Mouse (Mus musculus): ENCODE results near the gene Usp12.
A peak's percentile ranks its signal among the peaks of the same experiment; 100 is the strongest.

Gene Usp12

DNA sequence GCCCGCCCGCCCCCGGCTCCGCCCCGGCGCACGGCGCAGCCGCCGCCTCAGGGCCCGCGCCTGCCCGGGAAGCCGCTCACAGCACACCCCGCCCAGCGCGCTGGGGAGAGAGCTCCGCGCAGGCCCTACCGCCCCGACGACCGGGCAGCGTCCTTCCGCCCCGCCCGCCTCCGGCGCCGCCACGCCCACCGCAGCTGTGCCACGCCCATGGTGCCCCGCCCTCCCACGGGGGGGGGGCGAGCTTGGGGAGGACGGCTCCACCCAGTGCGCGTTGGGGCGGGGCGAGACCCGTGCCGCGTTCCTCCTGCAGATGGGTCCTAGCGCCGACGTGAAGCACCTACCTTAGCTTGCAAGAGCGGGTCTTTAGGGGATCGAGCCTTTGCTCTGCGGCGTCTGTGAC lies at the start of gene Usp12:
Usp12 (minus strand) TSS at position 154 of the 400 bp plus-strand sequence.
- peak; percentile 99 for DNase-seq (ENCODE audit: inconsistent ontology term)

- DNase-seq (ENCODE audit: inconsistent ontology term): no peak
Observed at GRCm38 (mm10) chr5:146844301-146844941, 49.6 kb upstream of the Usp12 start.

GRCm38 (mm10) chr5:146841996-146842395 lies 47.2 kb upstream of the Usp12 start:
- DNase-seq (ENCODE audit: inconsistent ontology term): no peak

DNA sequence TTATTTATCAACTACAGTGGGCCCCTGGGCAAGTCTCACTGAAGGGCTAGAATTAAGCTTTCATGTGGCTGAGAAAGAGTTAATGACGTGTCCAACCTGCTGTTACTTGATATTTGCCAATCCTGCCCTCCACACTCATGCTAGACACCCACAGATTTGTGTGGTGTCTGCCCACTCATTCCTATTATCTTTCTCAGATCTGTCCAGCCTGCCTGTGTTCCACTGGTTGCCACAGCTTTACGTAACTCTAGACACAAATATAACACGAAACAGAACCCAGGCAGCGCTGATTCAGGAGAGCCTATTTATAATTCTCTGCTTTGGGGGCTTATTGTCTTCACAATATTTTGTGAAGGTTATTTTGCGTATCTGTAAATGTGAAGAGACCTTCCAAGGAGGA lies 46.5 kb upstream of the Usp12 start:
- DNase-seq (ENCODE audit: inconsistent ontology term): no peak

- DNase-seq (ENCODE audit: inconsistent ontology term): no peak
Observed at GRCm38 (mm10) chr5:146840422-146840821, 45.6 kb upstream of the Usp12 start.

DNA sequence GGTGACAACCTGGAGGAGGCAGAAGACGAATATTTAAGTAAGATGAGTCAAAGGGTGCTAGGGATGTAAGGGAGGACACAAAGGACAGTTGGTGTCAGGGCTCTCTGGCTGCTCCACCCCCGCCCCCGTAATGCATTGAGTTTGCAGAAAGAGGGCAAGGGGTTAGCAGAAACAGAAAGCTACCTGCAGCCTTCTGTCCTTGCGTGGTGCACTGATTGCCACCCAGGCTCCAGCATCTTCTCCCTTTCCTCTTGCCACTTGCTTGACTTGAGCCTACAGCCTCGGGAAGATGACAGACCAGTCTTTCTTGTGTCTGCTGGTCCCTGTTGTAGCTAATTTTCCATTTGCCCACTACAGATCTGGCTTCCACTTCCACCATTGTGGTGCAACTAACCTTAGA lies 45.0 kb upstream of the Usp12 start:
- DNase-seq (ENCODE audit: inconsistent ontology term): no peak

DNA sequence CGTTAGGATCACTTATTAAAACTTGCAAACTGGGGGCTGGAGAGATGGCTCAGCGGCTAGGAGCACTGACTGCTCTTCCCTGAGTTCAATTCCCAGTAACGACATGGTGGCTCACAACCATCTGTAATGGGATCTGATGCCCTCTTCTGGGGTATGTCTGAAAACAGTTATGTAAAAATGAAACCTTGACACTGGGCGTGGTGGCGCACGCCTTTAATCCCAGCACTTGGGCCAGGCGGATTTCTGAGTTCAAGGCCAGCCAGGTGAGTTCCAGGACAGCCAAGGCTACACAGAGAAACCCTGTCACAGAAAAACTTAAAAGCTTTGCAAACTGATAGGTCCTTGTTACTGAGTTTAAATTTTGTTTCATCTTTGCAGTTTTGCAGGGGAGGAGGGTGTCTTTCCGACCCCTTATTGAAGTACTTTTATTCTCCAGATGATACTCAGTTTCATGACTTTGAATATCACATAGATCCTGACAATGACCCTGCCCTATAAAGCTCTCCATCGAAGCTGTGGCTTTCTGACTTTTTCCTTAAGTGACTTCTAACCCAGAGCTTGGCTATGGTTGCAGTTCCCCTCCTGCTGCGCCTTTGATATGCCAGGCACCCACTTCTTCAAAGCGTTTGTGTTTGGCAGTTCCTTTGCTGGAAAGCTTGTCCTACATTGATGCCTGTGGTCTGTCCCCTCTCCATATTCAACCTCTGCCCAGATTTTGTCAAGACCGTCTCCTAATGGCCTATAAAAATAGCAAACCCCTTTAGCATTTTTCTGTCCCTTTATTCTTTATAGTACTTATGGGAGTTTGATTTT lies 44.2 kb upstream of the Usp12 start:
- no peak for DNase-seq (ENCODE audit: inconsistent ontology term)

DNA sequence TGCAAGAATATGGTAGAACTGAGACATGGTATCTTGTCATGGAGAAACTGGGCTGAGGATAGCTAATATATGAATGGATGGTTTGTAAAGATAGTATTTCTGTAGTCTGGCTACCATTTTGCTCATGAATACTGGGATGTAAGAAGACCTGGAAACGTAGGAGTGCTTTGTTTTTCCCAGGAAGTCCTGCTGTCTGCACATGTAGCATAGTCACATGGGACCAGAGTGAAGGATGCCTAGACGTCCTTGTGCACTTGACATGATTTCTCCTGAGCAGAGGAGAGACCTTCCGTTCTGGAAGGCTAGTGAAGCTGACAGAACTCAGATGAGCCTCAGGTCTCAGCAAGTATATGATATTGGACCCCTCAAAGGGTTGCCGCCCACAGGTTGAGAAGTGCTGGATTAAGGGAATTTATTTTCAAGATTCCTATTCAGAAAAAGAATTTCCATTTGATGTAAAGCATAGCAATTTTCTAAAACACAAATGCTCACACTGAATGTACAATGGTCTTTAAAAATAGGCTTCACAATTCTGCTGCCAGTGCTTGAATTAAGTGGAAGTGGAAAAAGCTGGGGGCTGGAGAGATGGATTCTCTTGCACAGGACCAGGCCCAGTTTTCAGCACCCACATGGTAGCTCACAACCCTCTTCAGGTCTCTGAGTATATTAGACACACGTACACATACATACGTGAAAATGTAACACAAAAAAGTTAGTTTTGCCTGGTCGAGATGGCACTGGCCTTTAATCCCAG lies 43.3 kb upstream of the Usp12 start:
- no peak for DNase-seq (ENCODE audit: inconsistent ontology term)

GRCm38 (mm10) chr5:146834959-146835358 lies 40.2 kb upstream of the Usp12 start:
- DNase-seq (ENCODE audit: inconsistent ontology term): no peak

- no peak for DNase-seq (ENCODE audit: inconsistent ontology term)
Observed at GRCm38 (mm10) chr5:146833673-146834201, 38.9 kb upstream of the Usp12 start.

GRCm38 (mm10) chr5:146832769-146833448 lies 38.1 kb upstream of the Usp12 start, which contains the start of gene Rpl21:
Gene Rpl21 (plus strand): TSS chr5:146832890.
- peak; percentile 96 for DNase-seq (ENCODE audit: inconsistent ontology term)

GRCm38 (mm10) chr5:146832435-146832768 lies 37.6 kb upstream of the Usp12 start:
- no peak for DNase-seq (ENCODE audit: inconsistent ontology term)

DNA sequence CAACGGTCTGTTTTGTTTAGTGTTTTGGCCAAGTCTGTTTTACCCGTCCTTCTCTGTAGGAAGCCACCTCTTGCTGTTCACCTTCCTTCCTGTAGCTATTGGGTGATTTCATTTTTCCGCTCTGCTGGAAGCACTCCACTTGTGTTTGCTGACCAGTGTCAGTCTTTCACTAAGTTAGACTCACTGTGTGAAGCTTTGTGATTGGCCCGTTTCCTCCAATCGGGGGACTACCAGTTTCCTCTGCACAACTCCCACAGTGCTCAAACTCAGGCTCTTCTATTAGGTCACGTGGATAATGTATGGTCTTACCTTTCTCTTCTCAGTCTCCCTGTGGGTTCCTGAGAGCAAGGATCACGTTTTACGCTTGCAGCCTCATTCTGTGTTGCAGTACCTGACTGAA lies 34.7 kb upstream of the Usp12 start:
- DNase-seq (ENCODE audit: inconsistent ontology term): no peak

DNA sequence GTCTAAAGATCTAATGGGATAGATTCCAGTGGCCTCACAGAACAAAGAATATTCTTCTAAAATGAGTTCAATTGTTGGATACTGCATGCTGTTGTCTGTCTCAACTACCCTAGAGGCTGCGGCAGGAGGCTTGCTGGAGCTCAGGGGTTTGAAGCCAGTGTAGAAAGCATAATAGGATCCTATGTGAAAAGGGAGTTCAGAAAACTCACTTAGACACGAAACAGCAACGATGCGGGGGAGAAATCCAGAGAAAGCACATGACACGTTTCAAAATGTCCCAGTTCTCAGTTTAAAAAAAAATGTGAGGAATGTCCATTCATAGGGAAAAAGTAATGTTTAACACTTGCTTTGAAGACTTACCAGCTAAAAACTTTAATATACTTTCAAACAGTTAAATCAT lies 28.2 kb upstream of the Usp12 start:
- no peak for DNase-seq (ENCODE audit: inconsistent ontology term)

- DNase-seq (ENCODE audit: inconsistent ontology term): no peak
Observed at GRCm38 (mm10) chr5:146818906-146819623, 24.3 kb upstream of the Usp12 start.

GRCm38 (mm10) chr5:146817583-146817982 lies 22.8 kb upstream of the Usp12 start:
- no peak for DNase-seq (ENCODE audit: inconsistent ontology term)

DNA sequence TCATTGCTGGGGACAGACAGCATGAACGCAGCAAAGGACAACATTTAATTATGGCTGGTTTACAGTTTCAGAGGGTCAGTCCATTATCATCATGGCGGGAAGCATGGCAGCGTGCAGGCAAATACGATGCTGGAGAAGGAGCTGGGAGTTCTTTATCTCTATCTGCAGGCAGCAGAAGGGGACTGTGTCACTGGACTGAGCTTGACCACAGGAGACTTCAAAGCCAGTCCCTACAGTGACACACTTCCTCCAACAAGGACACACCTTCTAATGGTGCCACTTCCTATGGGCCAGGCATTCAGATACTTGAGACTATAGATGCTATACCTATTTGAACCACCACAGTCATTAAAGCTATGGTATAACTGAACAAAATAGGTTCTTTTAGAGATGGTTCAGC lies 20.6 kb upstream of the Usp12 start:
- DNase-seq (ENCODE audit: inconsistent ontology term): no peak

DNA sequence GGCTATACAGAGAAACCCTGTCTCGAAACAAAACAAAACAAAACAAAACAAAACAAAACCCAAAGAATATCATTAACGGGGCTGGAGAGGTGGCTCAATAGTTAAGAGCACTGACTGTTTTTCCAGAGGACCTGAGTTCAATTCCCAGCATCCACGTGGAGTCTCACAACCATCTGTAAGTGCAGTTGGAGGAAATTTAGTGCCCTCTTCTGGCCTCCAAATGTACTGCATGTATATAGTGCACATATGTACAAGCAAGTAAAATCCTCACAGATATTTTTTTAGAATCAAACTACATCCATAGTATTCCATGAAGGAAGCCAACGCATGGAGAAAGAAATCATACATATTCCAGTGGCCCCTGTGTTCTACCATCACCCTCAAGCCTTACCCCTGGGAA lies 18.6 kb upstream of the Usp12 start:
- DNase-seq (ENCODE audit: inconsistent ontology term): no peak

DNA sequence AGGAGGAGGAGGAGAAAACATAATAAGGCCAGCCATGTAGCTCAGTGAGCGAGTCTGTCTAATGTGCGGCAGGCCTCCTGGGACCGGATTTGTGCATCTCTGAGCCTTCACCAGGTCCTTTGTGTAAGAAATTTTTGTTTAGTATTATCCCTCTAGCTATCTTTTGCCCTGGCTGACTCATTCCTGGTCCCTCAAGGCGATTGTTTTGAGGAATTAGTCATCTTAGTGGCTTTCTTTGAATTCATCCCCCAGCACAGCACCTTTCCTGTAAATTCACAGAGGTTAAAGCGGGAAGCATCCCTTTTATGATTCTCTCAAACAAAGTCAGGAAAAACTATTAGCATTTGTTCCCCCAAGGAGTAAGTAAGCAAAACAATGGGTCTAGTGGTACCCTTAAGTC lies 18.1 kb upstream of the Usp12 start:
- DNase-seq (ENCODE audit: inconsistent ontology term): no peak

DNA sequence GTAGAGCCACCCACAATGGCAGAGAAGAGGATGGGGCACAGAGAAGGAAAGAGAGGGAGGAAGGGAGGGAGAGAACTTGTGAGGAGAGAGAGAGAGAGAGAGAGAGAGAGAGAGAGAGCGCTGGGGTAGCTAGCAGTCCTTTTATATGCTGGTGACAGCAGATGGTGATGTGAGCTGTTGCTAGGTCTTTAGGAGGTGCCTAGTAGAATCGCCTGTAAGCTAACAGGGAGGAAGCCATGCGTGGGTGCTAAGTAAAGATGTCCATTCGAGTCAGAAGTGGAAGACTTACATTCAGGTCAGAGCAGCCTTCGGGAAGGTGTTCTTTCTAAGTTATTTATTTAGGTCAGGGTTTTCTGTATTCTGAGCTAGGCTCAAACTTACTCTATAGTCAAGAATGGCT lies 15.1 kb upstream of the Usp12 start:
- DNase-seq (ENCODE audit: inconsistent ontology term): no peak

- DNase-seq (ENCODE audit: inconsistent ontology term): no peak
Observed at GRCm38 (mm10) chr5:146806004-146806430, 11.2 kb upstream of the Usp12 start.
